In the genomic region with DNA sequence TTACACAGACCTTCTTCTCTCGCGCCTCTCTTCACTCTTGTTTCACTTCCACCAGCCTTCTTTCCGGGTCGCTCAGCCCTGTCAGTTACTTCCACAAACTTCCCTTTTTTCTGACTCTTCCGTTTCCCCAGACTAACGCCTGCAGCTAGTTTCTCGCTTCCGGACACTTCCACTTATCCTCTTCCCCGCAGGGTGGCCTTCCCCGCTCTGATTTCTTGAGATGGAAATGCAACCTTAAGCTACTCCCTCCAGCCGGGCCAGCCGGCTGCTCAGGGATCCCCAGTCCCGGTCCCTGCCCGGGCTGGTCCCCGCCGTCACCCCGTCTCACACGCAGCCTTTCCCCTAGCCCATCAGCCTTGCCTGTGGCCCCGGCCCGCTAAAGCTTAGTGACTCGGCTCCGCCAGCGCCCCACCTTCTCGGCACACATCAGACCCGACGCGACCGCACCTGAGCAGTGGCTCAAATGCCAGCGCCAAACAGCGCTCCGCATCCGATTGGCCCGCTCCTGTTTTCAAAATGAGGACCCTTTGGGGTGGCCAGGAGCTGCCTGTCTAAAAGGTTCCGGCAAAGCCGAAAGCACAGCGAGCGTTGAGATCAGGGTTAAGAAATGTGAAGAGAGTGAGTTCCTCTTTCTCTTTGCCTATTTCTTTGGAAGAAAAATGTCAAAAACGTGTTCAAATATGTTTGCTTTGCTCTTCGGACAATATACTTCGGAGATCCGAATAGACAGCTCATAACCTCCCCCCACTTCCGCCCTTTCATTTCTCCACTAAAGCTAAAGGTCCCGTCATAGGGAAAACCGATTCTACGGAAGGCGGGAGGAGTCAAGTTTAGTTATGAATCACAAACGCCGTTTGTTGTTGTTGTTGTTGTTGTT, we compare ENCODE assay signal across 8 mouse cellular contexts. TPM values are rescaled to one million over a fixed set of nuclear protein-coding genes. Genes with fewer than 3 reads are reported as not detected.
DNase-seq lines count a peak whose midpoint lies in the region; ATAC-seq and TF ChIP-seq lines count a peak whose summit lies in the region.

TSS of gene Arhgap11a (minus strand) at position 417 of the 877 bp plus-strand sequence.

- peaks cover 16% of the 10 kb centered on the region for H3K36me3 ChIP-seq in embryonic facial prominence, embryonic 13.5 days
- no peaks in the 10 kb centered on the region for H3K36me3 ChIP-seq in kidney, adult 2 months (ENCODE audit: control insufficient read depth, insufficient read depth, low read length)
- peaks cover 15% of the 10 kb centered on the region for H3K36me3 ChIP-seq in limb, embryonic 12.5 days
- no peaks in the 10 kb centered on the region for H3K36me3 ChIP-seq in midbrain, embryonic 15.5 days (replicated peaks)
- peaks cover 3% of the 10 kb centered on the region; the same call in 1 of the 2 replicates for H3K36me3 ChIP-seq in spleen, adult 2 months (ENCODE audit: control insufficient read depth, insufficient read depth, low read length)

- ATAC-seq in embryonic facial prominence, embryonic 13.5 days (ENCODE audit: insufficient number of reproducible peaks, insufficient read depth, low FRiP score, low TSS enrichment, low read depth) = peak; percentile 92
- ATAC-seq in limb, embryonic 12.5 days (ENCODE audit: insufficient number of reproducible peaks, insufficient read depth, low FRiP score, low TSS enrichment, low read depth) = peak; percentile 97
- ATAC-seq in midbrain, embryonic 15.5 days (replicated peaks) = peak; percentile 97

- TF ChIP-seq POLR2A in kidney, adult 2 months (IDR thresholded peaks at IDR 0.05; ENCODE audit: low read depth, low read length) = no peak
- TF ChIP-seq POLR2A in spleen, adult 2 months (IDR thresholded peaks at IDR 0.05; ENCODE audit: low read depth, low read length) = no peak

- H3K4me3 ChIP-seq in embryonic facial prominence, embryonic 13.5 days = peak within 1 kb of the TSS; percentile 90
- peak within 1 kb of the TSS; percentile 61 for H3K4me3 ChIP-seq in kidney, adult 2 months (ENCODE audit: insufficient read depth, low read depth, low read length)
- H3K4me3 ChIP-seq in limb, embryonic 12.5 days (replicated peaks) = peak within 1 kb of the TSS; percentile 81
- H3K4me3 ChIP-seq in midbrain, embryonic 15.5 days = peak within 1 kb of the TSS; percentile 56
- peak within 1 kb of the TSS; percentile 76 for H3K4me3 ChIP-seq in spleen, adult 2 months (ENCODE audit: extremely low read depth, insufficient read depth, insufficient read length)

- H3K27ac ChIP-seq in embryonic facial prominence, embryonic 13.5 days = peak within 1 kb of the TSS; percentile 77
- peak within 1 kb of the TSS; percentile 98 for H3K27ac ChIP-seq in kidney, adult 2 months (ENCODE audit: insufficient read depth, low read depth, low read length)
- peak within 1 kb of the TSS; percentile 83 for H3K27ac ChIP-seq in limb, embryonic 12.5 days
- peak within 1 kb of the TSS; percentile 78 for H3K27ac ChIP-seq in midbrain, embryonic 15.5 days
- peak within 1 kb of the TSS; percentile 82 for H3K27ac ChIP-seq in spleen, adult 2 months (ENCODE audit: insufficient read depth, low read length)

- WGBS in embryonic facial prominence, embryonic 13.5 days = under 1% methylated on average over 48 of the region's 48 CpGs
- under 1% methylated on average over 48 of the region's 48 CpGs for WGBS in kidney, adult 2 months
- under 1% methylated on average over 48 of the region's 48 CpGs for WGBS in limb, embryonic 12.5 days
- under 1% methylated on average over 48 of the region's 48 CpGs for WGBS in midbrain, embryonic 15.5 days
- WGBS in spleen, adult 2 months = under 1% methylated on average over 48 of the region's 48 CpGs

- peak; percentile 91 for DNase-seq in 3134 (ENCODE audit: extremely low read depth, insufficient read length, low spot score)
- peak; percentile 90 for DNase-seq in adrenal gland, postnatal 36 days
- peak; percentile 92 to 97 for DNase-seq in heart, adult 18-20 months
- DNase-seq in kidney, adult 2 months = peak; percentile 97
- peak; percentile 87 to 88 for DNase-seq in spleen, adult 2 months (ENCODE audit: low read depth in 1 of 2, low spot score in 2 of 2)

- peak within 1 kb of the TSS; percentile 87 for H3K4me2 ChIP-seq in embryonic facial prominence, embryonic 13.5 days
- H3K4me2 ChIP-seq in limb, embryonic 12.5 days = peak within 1 kb of the TSS; percentile 73
- H3K4me2 ChIP-seq in midbrain, embryonic 15.5 days = peak within 1 kb of the TSS; percentile 82

- no peaks in the 10 kb centered on the region for H3K9me3 ChIP-seq in embryonic facial prominence, embryonic 13.5 days
- no peaks in the 10 kb centered on the region for H3K9me3 ChIP-seq in limb, embryonic 12.5 days
- no peaks in the 10 kb centered on the region for H3K9me3 ChIP-seq in midbrain, embryonic 15.5 days

- peak within 1 kb of the TSS; percentile 83 for H3K9ac ChIP-seq in embryonic facial prominence, embryonic 13.5 days
- peak within 1 kb of the TSS; percentile 77 for H3K9ac ChIP-seq in limb, embryonic 12.5 days (replicated peaks)
- peak within 1 kb of the TSS; percentile 35 for H3K9ac ChIP-seq in midbrain, embryonic 15.5 days

- TF ChIP-seq CTCF in kidney, adult 2 months (conservative IDR thresholded peaks at IDR 0.05; ENCODE audit: insufficient read depth, insufficient read length, low read depth, low read length) = no peak
- TF ChIP-seq CTCF in spleen, adult 2 months (IDR thresholded peaks at IDR 0.05; ENCODE audit: extremely low read depth, insufficient read depth, insufficient read length, insufficient replicate concordance) = no peak

- H3K27me3 ChIP-seq in embryonic facial prominence, embryonic 13.5 days = no peaks in the 10 kb centered on the region
- H3K27me3 ChIP-seq in kidney, adult 2 months (replicated peaks; ENCODE audit: control insufficient read depth, insufficient read depth, low read length) = no peaks in the 10 kb centered on the region
- no peaks in the 10 kb centered on the region for H3K27me3 ChIP-seq in limb, embryonic 12.5 days
- no peaks in the 10 kb centered on the region for H3K27me3 ChIP-seq in midbrain, embryonic 15.5 days (replicated peaks)
- H3K27me3 ChIP-seq in spleen, adult 2 months (ENCODE audit: control insufficient read depth, insufficient read depth, low read length) = no peaks in the 10 kb centered on the region

- peaks cover 27% of the 10 kb centered on the region for H3K4me1 ChIP-seq in embryonic facial prominence, embryonic 13.5 days
- H3K4me1 ChIP-seq in kidney, adult 2 months (ENCODE audit: control insufficient read depth, insufficient read depth, low read length) = peaks cover 3% of the 10 kb centered on the region; the same call in 1 of the 2 replicates
- peaks cover 21% of the 10 kb centered on the region for H3K4me1 ChIP-seq in limb, embryonic 12.5 days (replicated peaks)
- H3K4me1 ChIP-seq in midbrain, embryonic 15.5 days = peaks cover 14% of the 10 kb centered on the region
- H3K4me1 ChIP-seq in spleen, adult 2 months (ENCODE audit: control insufficient read depth, insufficient read depth, insufficient read length) = peaks cover 8% of the 10 kb centered on the region; the same call in 1 of the 2 replicates

RNA-seq across cellular contexts. Expression of gene Arhgap11a, which starts in this region (rescaled TPM):
- total RNA-seq in adrenal gland, postnatal 36 days (2021) = 1 to 10 TPM; 3.9 to 4.2 TPM
- polyA plus RNA-seq in embryonic facial prominence, embryonic 13.5 days (2015; fragmentation: Nextera tagmentation; extraction: Ambion mirVana) = 25.7 and 28.2 TPM in 2 replicates
- 1 to 10 TPM; 1.4 to 2.0 TPM for total RNA-seq in heart, adult 18-20 months (2021)
- polyA plus RNA-seq in kidney, adult 2 months (2012; rRNA removed) = 0.71 and 1.0 TPM in 2 replicates
- polyA plus RNA-seq in limb, embryonic 12.5 days (2016; fragmentation: Nextera tagmentation; extraction: Ambion mirVana) = 44.3 and 44.5 TPM in 2 replicates
- polyA plus RNA-seq in midbrain, embryonic 15.5 days (2015; fragmentation: Nextera tagmentation; extraction: Ambion mirVana) = 6.5 and 6.7 TPM in 2 replicates
- polyA plus RNA-seq in spleen, adult 2 months (2012; rRNA removed) = 1.8 and 2.0 TPM in 2 replicates

Comparison
In these comparisons a context has a peak if more than half of its experiments do, and no peak if none do; other contexts are left out.
1. Peak in every context shown above with its lines: DNase-seq, ATAC-seq, H3K4me3 ChIP-seq and H3K27ac ChIP-seq.